Mouse (Mus musculus) liver, adult 2 months (tissue): ENCODE measurements around the gene Olfr462.

ENCODE experiments used
- CTCF ChIP-seq: fragments of 200-500 bp; IDR thresholded peaks from 2 replicates; pipeline ENCODE4 v1.5.1; 2011; ENCODE audit warnings: low read depth, low read length, control low read depth
- POLR2A ChIP-seq: fragments of 200-500 bp; IDR thresholded peaks from 2 replicates; pipeline ENCODE4 v1.6.1; 2011; ENCODE audit warnings: low read length, control low read depth; ENCODE audit not compliant: insufficient read depth; ENCODE audit errors: extremely low read depth

DNA sequence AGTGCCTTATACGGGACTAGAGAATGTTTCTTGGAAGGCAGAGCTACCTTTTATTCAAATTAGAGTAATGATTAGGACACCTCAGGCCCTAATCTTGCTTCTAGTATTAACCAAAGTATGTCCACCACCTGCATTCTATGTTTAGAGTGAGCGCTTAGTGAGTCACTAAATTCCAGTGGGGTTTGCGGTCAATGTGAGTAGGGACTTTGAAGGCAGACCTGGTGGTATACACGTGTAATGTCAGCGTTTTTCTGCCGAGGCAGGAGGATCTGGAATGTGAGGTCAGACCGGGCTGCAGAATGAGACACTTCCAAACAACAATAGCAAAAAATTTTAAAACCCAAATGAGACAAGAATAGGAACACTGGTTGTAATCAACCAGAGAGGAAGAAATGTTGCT, 37.5 kb downstream of the Olfr462 start:
- no peak for TF ChIP-seq CTCF
- no peak for TF ChIP-seq POLR2A
